Mouse (Mus musculus) thymus, adult 2 months (tissue): ENCODE results near the gene Rbms3.

Source experiments
- CTCF ChIP-seq: fragments of 200-500 bp; IDR thresholded peaks from 2 replicates; pipeline ENCODE4 v1.5.1; 2012; ENCODE audit warnings: mild to moderate bottlenecking, control low read depth, low read length, moderate library complexity, borderline replicate concordance; ENCODE audit not compliant: control insufficient read depth, poor library complexity, insufficient read depth; ENCODE audit errors: extremely low read depth
- POLR2A ChIP-seq: fragments of 200-500 bp; IDR thresholded peaks from 2 replicates; pipeline ENCODE4 v1.6.1; 2012; ENCODE audit warnings: mild to moderate bottlenecking, low read length, control low read depth, moderate library complexity; ENCODE audit not compliant: control insufficient read depth, poor library complexity, insufficient read depth; ENCODE audit errors: extremely low read depth

DNA sequence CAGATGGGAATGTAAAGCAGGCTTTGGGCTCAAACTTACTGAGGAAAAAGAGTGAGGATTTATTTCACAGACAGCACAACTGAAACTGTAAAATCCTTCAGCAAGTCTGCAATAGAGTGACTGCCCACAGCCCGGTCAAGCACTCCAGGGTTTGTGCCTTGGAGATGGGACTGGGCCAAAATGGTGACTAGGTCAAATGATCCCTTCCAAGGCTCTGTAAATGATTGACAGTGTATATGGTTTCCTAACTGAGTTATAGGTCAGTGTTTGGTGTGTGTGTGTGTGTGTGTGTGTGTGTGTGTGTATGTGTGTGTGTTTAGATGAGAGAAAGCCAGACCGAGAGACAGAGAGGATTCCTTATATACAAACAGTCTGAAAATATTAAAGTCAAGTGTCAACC is 673.6 kb downstream of the Rbms3 start:
- TF ChIP-seq POLR2A (no peak), CTCF (no peak)
